Mouse (Mus musculus) heart, embryonic 11.5 days (tissue): ENCODE measurements at regions not wholly inside any gene's neighbourhood (a gene's known extent, or its start where the extent isn't known, plus 50 kb on each side); places are given as distances from the start of the nearest gene placed in this dataset.

Experiments
- ATAC-seq: fragments of 200-750 bp; cut with Nextera tagmentation; replicated peaks from 2 replicates; pipeline ENCODE4 v1.8.0; 2017; ENCODE audit warnings: moderate library complexity; ENCODE audit not compliant: insufficient number of reproducible peaks, low FRiP score, low TSS enrichment
- H3K27ac ChIP-seq: fragments of 300-500 bp; sonication (generic); 2 replicates; pipeline ENCODE4 v1.5.1; 2014; ENCODE audit warnings: mild to moderate bottlenecking, low read depth, low read length
- H3K27me3 ChIP-seq: fragments of 300-500 bp; sonication (generic); 2 replicates; pipeline ENCODE4 v1.6.1; 2014; ENCODE audit warnings: mild to moderate bottlenecking, low read length, mixed read lengths; ENCODE audit not compliant: control insufficient read depth, insufficient read depth
- H3K36me3 ChIP-seq: fragments of 300-500 bp; sonication (generic); 2 replicates; pipeline ENCODE4 v1.6.1; 2014; ENCODE audit warnings: mild to moderate bottlenecking, low read length, moderate library complexity, mixed read lengths; ENCODE audit not compliant: control insufficient read depth, insufficient read depth
- H3K4me1 ChIP-seq: fragments of 300-500 bp; sonication (generic); 2 replicates; pipeline ENCODE4 v1.6.1; 2014; ENCODE audit warnings: low read length; ENCODE audit not compliant: control insufficient read depth, insufficient read depth
- H3K4me2 ChIP-seq: fragments of 300-500 bp; sonication (generic); 2 replicates; pipeline ENCODE4 v1.6.1; 2014; ENCODE audit warnings: mild to moderate bottlenecking, moderate library complexity
- H3K4me3 ChIP-seq: fragments of 300-500 bp; sonication (generic); 2 replicates; pipeline ENCODE4 v1.5.1; 2014; ENCODE audit warnings: low read depth, low read length
- H3K9ac ChIP-seq: fragments of 300-500 bp; sonication (generic); 2 replicates; pipeline ENCODE4 v1.6.1; 2014; ENCODE audit warnings: mild to moderate bottlenecking, low read depth, low read length, moderate library complexity
- H3K9me3 ChIP-seq: fragments of 300-500 bp; sonication (generic); replicated peaks from 2 replicates; pipeline ENCODE4 v1.6.1; 2016; ENCODE audit warnings: low read length; ENCODE audit not compliant: control insufficient read depth
- WGBS: fragments of 180-500 bp; shearing (Covaris S2); extraction: QIAGEN DNeasy Blood & Tissue Kit; methylation state at CpG from one replicate; pipeline ENCODE4 v1.1.7; 2014; ENCODE audit not compliant: insufficient replicate concordance; 5-methylcytosine and 5-hydroxymethylcytosine counted together

DNA sequence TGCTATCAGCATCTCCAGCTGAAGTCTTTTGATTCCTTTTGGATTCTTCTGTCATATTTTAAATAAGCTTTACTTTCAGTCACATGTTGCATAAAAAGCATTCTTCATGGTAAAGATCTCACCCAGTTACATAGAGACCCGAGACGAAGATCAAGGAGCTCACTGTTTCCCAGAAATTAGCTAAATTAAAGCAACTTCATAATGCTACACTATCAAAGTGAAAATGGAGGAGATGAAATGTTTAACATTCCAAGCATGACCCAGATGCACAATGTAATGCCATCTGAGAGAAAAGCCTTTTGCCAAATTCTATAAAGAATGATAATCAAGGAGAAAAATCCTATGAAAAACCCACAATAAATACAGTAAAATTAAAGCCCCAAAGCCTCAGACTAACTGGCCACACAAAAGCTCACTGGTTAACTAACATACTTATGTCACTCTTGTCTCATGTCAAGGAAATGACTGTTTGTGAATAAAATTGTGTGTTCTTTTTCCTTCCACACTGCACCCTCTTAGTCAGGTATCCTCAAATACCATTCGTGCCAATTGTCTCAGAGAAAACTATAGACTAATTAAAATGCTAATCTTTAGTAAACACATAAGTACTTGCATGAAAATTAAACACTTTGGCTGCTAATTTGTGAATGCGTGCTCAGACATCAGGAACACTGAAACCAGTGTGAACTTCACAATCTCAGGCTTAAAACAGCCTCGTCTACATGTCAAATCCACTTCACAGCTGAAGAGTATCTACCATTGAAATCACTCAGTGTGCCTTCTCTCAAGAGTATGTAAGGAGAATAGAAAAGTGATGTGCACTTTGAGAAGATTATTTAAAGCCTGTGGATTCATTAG is 215.7 kb downstream of the Tmem161b start:
- WGBS: 57% methylated on average over 5 of the region's 5 CpGs
- H3K4me3 ChIP-seq: no peak overlapping the region
- H3K4me2 ChIP-seq: no peak overlapping the region
- no peak overlapping the region for H3K9ac ChIP-seq
- no peak for ATAC-seq
- H3K4me1 ChIP-seq: no peaks in the 10 kb centered on the region
- no peaks in the 10 kb centered on the region for H3K36me3 ChIP-seq
- H3K27ac ChIP-seq: no peak overlapping the region
- H3K27me3 ChIP-seq: no peaks in the 10 kb centered on the region
- H3K9me3 ChIP-seq: no peaks in the 10 kb centered on the region

- no peaks in the 10 kb centered on the region for H3K36me3 ChIP-seq
- H3K27ac ChIP-seq: no peak overlapping the region
- 78% methylated on average over 2 of the region's 2 CpGs for WGBS
- H3K4me2 ChIP-seq: no peak overlapping the region
- H3K4me3 ChIP-seq: no peak overlapping the region
- ATAC-seq: no peak
- no peaks in the 10 kb centered on the region for H3K4me1 ChIP-seq
- no peaks in the 10 kb centered on the region for H3K27me3 ChIP-seq
- H3K9ac ChIP-seq: no peak overlapping the region
- H3K9me3 ChIP-seq: no peaks in the 10 kb centered on the region
These were observed 216.3 kb downstream of the Tmem161b start for GRCm38 (mm10) chr13:84438444-84438766.

- WGBS: 77% methylated on average over 2 of the region's 2 CpGs
- Histone ChIP-seq H3K36me3 (no peaks in the 10 kb centered on the region), H3K4me1 (no peaks in the 10 kb centered on the region), H3K9me3 (no peaks in the 10 kb centered on the region), H3K4me3 (no peak overlapping the region), H3K9ac (no peak overlapping the region), H3K4me2 (no peak overlapping the region), H3K27me3 (no peaks in the 10 kb centered on the region), H3K27ac (no peak overlapping the region)
- no peak for ATAC-seq
These were observed 226.4 kb downstream of the Tmem161b start for GRCm38 (mm10) chr13:84448514-84448913.

DNA sequence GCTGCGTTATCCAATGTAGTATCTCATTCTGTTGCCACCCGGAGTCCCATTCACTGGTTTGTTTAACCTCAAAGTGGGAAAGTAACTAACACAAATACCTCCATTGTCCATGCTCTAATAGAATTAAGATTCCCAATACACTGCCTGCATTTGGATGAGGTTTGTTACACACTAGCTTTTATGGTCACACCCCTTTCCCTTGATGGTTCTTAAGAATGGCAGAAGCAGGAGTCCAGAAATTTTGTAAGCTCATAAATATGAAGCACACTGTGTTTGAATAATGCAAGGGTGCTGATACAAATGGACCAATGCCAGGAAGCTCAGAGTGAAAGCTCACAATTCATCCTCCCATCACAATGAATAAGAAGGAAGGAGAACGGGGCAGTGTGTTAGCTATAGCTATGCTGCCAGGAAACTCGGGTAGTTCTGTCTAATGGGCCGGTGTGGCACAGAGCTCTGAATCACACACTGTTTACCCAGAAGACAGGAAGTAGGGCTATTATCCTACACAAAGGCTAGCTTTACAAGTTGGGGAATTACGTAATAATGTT is 227.0 kb downstream of the Tmem161b start:
- Histone ChIP-seq H3K4me2 (no peak overlapping the region), H3K9me3 (no peaks in the 10 kb centered on the region), H3K9ac (no peak overlapping the region), H3K4me1 (no peaks in the 10 kb centered on the region), H3K4me3 (no peak overlapping the region), H3K27me3 (no peaks in the 10 kb centered on the region), H3K36me3 (no peaks in the 10 kb centered on the region), H3K27ac (no peak overlapping the region)
- ATAC-seq: no peak
- 72% methylated on average over 6 of the region's 6 CpGs for WGBS
